Mouse (Mus musculus) cortical plate, adult 2 months (tissue): Measurements from ENCODE around the gene Ly6g6f. TPM values are rescaled to one million over a fixed set of nuclear protein-coding genes. Genes with fewer than 3 reads are reported as not detected.
A peak's percentile ranks its signal among the peaks of the same experiment; 100 is the strongest.
"Not testable (repeated sequence)": the region's sequence is repeated elsewhere in the genome, so short reads cannot be mapped to it uniquely, and the experiment has no call there.

ENCODE experiments used
- H3K27ac ChIP-seq: fragments of 200-500 bp; 2 replicates; pipeline ENCODE4 v1.5.1; 2012; ENCODE audit warnings: low read length, control low read depth, inconsistent platforms; ENCODE audit not compliant: insufficient read depth
- H3K4me1 ChIP-seq: fragments of 200-500 bp; 2 replicates; pipeline ENCODE4 v1.6.1; 2011; ENCODE audit warnings: low read length; ENCODE audit not compliant: control insufficient read depth, insufficient read depth
- H3K4me3 ChIP-seq: fragments of 200-500 bp; 2 replicates; pipeline ENCODE4 v1.5.1; 2011; ENCODE audit warnings: mild to moderate bottlenecking, low read length, control low read depth; ENCODE audit not compliant: insufficient read depth
- CTCF ChIP-seq: fragments of 200-500 bp; IDR thresholded peaks from 2 replicates; pipeline ENCODE4 v1.5.1; 2011; ENCODE audit warnings: mild to moderate bottlenecking, control low read depth, low read length; ENCODE audit not compliant: insufficient read depth; ENCODE audit errors: extremely low read depth
- POLR2A ChIP-seq: fragments of 200-500 bp; IDR thresholded peaks from 2 replicates; pipeline ENCODE4 v1.6.1; 2011; ENCODE audit warnings: mild to moderate bottlenecking, low read length, control low read depth; ENCODE audit not compliant: insufficient read depth; ENCODE audit errors: extremely low read depth
- polyA plus RNA-seq: library from polyadenylated mRNA; depleted of rRNA; stranded (reverse); fragments of >200 nt; gene quantifications from 2 replicates; pipeline ENCODE4 v1.2.3, GENCODE M21; 2012

Ly6g6f gene
- polyA plus RNA-seq, 1 experiment = 1.1 TPM

GRCm38 (mm10) chr17:35047688-35048087, 37.7 kb downstream of the Ly6g6f start:
- Histone ChIP-seq H3K27ac (no peak overlapping the region), H3K4me1 (no peaks in the 10 kb centered on the region), H3K4me3 (no peak overlapping the region)
- no peak for TF ChIP-seq POLR2A
- TF ChIP-seq CTCF = no peak

- H3K4me1 ChIP-seq = no peaks in the 10 kb centered on the region
- H3K27ac ChIP-seq = no peak within 1 kb of the TSS
- TF ChIP-seq CTCF (no peak), POLR2A (no peak)
- H3K4me3 ChIP-seq = peak within 1 kb of the TSS; percentile 19
Measured at GRCm38 (mm10) chr17:35046681-35047455, 38.5 kb downstream of the Ly6g6f start, which contains the start of gene Msh5. TSS of gene Msh5 (minus strand) at chr17:35046745.

- peak overlapping the region; percentile 19 for H3K4me3 ChIP-seq
- no peak for TF ChIP-seq POLR2A
- TF ChIP-seq CTCF = no peak
- no peaks in the 10 kb centered on the region for H3K4me1 ChIP-seq
- no peak overlapping the region for H3K27ac ChIP-seq
Measured at GRCm38 (mm10) chr17:35045807-35046680, 39.4 kb downstream of the Ly6g6f start.

- Histone ChIP-seq H3K4me3 (no peak overlapping the region), H3K4me1 (no peaks in the 10 kb centered on the region)
- TF ChIP-seq CTCF (no peak), POLR2A (no peak)
Measured at GRCm38 (mm10) chr17:35044904-35045806, 40.3 kb downstream of the Ly6g6f start.

GRCm38 (mm10) chr17:35043794-35044193, 41.6 kb downstream of the Ly6g6f start:
- Histone ChIP-seq H3K4me3 (no peak overlapping the region), H3K27ac (no peak overlapping the region), H3K4me1 (no peaks in the 10 kb centered on the region)
- TF ChIP-seq CTCF (no peak), POLR2A (no peak)

More at GRCm38 (mm10) chr17:35044904-35045806, 40.3 kb downstream of the Ly6g6f start:
- H3K27ac ChIP-seq = no peak overlapping the region

- Histone ChIP-seq H3K4me1 (no peaks in the 10 kb centered on the region), H3K27ac (no peak overlapping the region), H3K4me3 (no peak overlapping the region)
- TF ChIP-seq POLR2A = no peak
- TF ChIP-seq CTCF = no peak
Measured at GRCm38 (mm10) chr17:35039121-35039873, 46.1 kb downstream of the Ly6g6f start.

- no peak for TF ChIP-seq CTCF
- TF ChIP-seq POLR2A = no peak
- Histone ChIP-seq H3K27ac (no peak overlapping the region), H3K4me1 (no peaks in the 10 kb centered on the region; the same call in 1 of the 2 replicates), H3K4me3 (no peak overlapping the region)
Measured at GRCm38 (mm10) chr17:35034896-35035295, 50.5 kb downstream of the Ly6g6f start.

GRCm38 (mm10) chr17:35033703-35034102, 51.7 kb downstream of the Ly6g6f start:
- H3K4me3 ChIP-seq, H3K27ac ChIP-seq, H3K4me1 ChIP-seq: not testable (repeated sequence)
